Mouse (Mus musculus) limb, embryonic 14.5 days (tissue): ENCODE data around the gene Ltc4s. TPM values are rescaled to one million over a fixed set of nuclear protein-coding genes. Genes with fewer than 3 reads are reported as not detected.

ENCODE experiments used
- ATAC-seq: fragments of 200-750 bp; cut with Nextera tagmentation; 2 replicates; pipeline ENCODE4 v1.8.0; 2017; ENCODE audit warnings: low read depth, moderate number of reproducible peaks, moderate TSS enrichment; ENCODE audit not compliant: low FRiP score
- DNase-seq: peaks from one replicate; pipeline ENCODE4 v3.0.0-alpha.2; 2015; ENCODE audit warnings: low spot score
- H3K27ac ChIP-seq: fragments of 300-500 bp; sonication (generic); replicated peaks from 2 replicates; pipeline ENCODE4 v1.5.1; 2014; ENCODE audit warnings: low read depth, mild to moderate bottlenecking, low read length, moderate library complexity, mixed read lengths
- H3K27me3 ChIP-seq: fragments of 300-500 bp; sonication (generic); 2 replicates; pipeline ENCODE4 v1.6.1; 2014; ENCODE audit warnings: low read length, mixed read lengths; ENCODE audit not compliant: control insufficient read depth, insufficient read depth
- H3K36me3 ChIP-seq: fragments of 300-500 bp; sonication (generic); 2 replicates; pipeline ENCODE4 v1.6.1; 2014; ENCODE audit warnings: mild to moderate bottlenecking, low read length, moderate library complexity, mixed read lengths; ENCODE audit not compliant: control insufficient read depth, insufficient read depth
- H3K4me1 ChIP-seq: fragments of 300-500 bp; sonication (generic); 2 replicates; pipeline ENCODE4 v1.6.1; 2014; ENCODE audit warnings: antibody characterized with exemption, low read length, mixed read lengths; ENCODE audit not compliant: control insufficient read depth, insufficient read depth
- H3K4me2 ChIP-seq: fragments of 300-500 bp; sonication (generic); replicated peaks from 2 replicates; pipeline ENCODE4 v1.6.1; 2014; ENCODE audit warnings: low read depth, mild to moderate bottlenecking, low read length, moderate library complexity; ENCODE audit not compliant: severe bottlenecking
- H3K4me3 ChIP-seq: fragments of 300-500 bp; sonication (generic); replicated peaks from 2 replicates; pipeline ENCODE4 v1.5.1; 2014; ENCODE audit warnings: low read length
- H3K9ac ChIP-seq: fragments of 300-500 bp; sonication (generic); 2 replicates; pipeline ENCODE4 v1.6.1; 2014; ENCODE audit warnings: mild to moderate bottlenecking, low read depth, low read length, moderate library complexity; ENCODE audit not compliant: severe bottlenecking
- H3K9me3 ChIP-seq: fragments of 300-500 bp; sonication (generic); 2 replicates; pipeline ENCODE4 v1.6.1; 2016; ENCODE audit warnings: low read length; ENCODE audit not compliant: control insufficient read depth
- POLR2A ChIP-seq: fragments of 200-500 bp; IDR thresholded peaks from 2 replicates; pipeline ENCODE4 v1.8.0; 2012; ENCODE audit warnings: inconsistent platforms, mild to moderate bottlenecking, moderate library complexity, borderline replicate concordance; ENCODE audit not compliant: insufficient read depth, insufficient read length; ENCODE audit errors: extremely low read depth
- WGBS: fragments of 180-500 bp; shearing (Covaris S2); extraction: QIAGEN DNeasy Blood & Tissue Kit; methylation state at CpG from one replicate; pipeline ENCODE4 v1.1.7; 2014; 5-methylcytosine and 5-hydroxymethylcytosine counted together
- polyA plus RNA-seq, 2 experiments: library from polyadenylated mRNA; depleted of rRNA in 1 of 2; stranded (reverse) in 1 of 2; unstranded in 1 of 2; fragments of >200 nt; fragmentation: Nextera tagmentation in 1 of 2; extraction: Ambion mirVana in 1 of 2; gene quantifications; 2 replicates each; pipeline versions ENCODE4 v1.2.1 to v1.2.3; 2012 to 2014

Gene Ltc4s
- polyA plus RNA-seq, 2 experiments, result 3.9 to 4.0 TPM

DNA sequence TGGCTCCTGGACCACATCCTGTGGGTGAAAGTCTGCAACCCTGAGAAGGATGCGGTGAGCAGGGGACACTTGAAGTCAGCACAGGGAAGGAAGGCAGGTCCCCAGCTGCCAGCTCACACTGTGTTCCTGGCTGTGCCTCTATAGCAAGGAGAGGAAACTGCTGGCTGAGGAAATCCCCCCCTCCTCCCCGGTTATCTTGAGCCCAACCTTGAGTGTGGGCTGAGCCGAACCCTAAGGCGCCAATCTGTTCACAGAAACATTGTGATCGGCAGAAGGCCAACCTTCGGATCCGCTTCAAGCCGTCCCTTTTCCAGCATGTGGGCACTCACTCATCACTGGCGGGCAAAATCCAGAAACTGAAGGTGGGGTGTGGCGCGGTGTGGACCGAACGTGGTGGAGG is 5.4 kb downstream of the Ltc4s start:
- H3K36me3 ChIP-seq, result peaks cover 45% of the 10 kb centered on the region
- ATAC-seq (no peak), DNase-seq (no peak)
- H3K4me2 ChIP-seq, result no peak overlapping the region
- TF ChIP-seq POLR2A, result no peak
- no peaks in the 10 kb centered on the region for H3K9me3 ChIP-seq
- H3K9ac ChIP-seq, result no peak overlapping the region
- no peak overlapping the region for H3K4me3 ChIP-seq
- peaks cover 16% of the 10 kb centered on the region for H3K4me1 ChIP-seq
- 92% methylated on average over 13 of the region's 13 CpGs for WGBS
- H3K27ac ChIP-seq, result no peak overlapping the region
- peaks cover 12% of the 10 kb centered on the region for H3K27me3 ChIP-seq

DNA sequence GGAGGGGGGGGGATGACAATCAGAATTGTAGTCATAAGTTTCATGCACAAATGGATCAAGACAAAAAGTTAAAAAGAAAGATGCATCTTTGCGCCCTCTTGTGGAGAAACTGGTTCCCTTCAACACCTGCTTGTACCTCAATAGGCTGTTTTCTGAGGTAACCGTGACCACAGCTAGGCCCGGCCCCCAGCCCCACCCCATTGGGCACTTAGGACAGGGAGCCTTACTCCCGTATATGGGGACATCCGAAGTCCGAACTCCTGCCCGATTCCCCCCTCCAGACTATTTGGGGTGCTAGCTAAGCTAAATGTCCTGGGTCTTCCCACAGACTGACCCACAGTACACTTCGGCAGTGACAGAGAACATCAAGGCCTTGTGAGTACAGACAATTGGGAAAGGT is 7.0 kb downstream of the Ltc4s start:
- Histone ChIP-seq H3K27me3 (no peaks in the 10 kb centered on the region; the same call in 1 of the 2 replicates), H3K36me3 (peaks cover 45% of the 10 kb centered on the region), H3K9ac (no peak overlapping the region), H3K4me3 (no peak overlapping the region), H3K9me3 (no peaks in the 10 kb centered on the region), H3K27ac (no peak overlapping the region), H3K4me1 (peaks cover 23% of the 10 kb centered on the region), H3K4me2 (0 out of 2 replicates have a peak overlapping the region, but pooled peaks have one; percentile 44)
- 20% methylated on average over 8 of the region's 8 CpGs for WGBS
- DNase-seq, result peak; percentile 88
- ATAC-seq, result no peak
- no peak for TF ChIP-seq POLR2A

GRCm38 (mm10) chr11:50230481-50231304 is 7.7 kb downstream of the Ltc4s start:
- no peak for TF ChIP-seq POLR2A
- H3K4me2 ChIP-seq, result peak overlapping the region; percentile 44; the same call in 1 of the 2 replicates
- DNase-seq (no peak), ATAC-seq (no peak)
- peaks cover 24% of the 10 kb centered on the region for H3K4me1 ChIP-seq
- no peak overlapping the region for H3K27ac ChIP-seq
- WGBS, result 27% methylated on average over 45 of the region's 45 CpGs
- peak overlapping the region; percentile 15 for H3K4me3 ChIP-seq
- no peaks in the 10 kb centered on the region; the same call in 1 of the 2 replicates for H3K27me3 ChIP-seq
- no peak overlapping the region for H3K9ac ChIP-seq
- peaks cover 45% of the 10 kb centered on the region for H3K36me3 ChIP-seq
- no peaks in the 10 kb centered on the region for H3K9me3 ChIP-seq

DNA sequence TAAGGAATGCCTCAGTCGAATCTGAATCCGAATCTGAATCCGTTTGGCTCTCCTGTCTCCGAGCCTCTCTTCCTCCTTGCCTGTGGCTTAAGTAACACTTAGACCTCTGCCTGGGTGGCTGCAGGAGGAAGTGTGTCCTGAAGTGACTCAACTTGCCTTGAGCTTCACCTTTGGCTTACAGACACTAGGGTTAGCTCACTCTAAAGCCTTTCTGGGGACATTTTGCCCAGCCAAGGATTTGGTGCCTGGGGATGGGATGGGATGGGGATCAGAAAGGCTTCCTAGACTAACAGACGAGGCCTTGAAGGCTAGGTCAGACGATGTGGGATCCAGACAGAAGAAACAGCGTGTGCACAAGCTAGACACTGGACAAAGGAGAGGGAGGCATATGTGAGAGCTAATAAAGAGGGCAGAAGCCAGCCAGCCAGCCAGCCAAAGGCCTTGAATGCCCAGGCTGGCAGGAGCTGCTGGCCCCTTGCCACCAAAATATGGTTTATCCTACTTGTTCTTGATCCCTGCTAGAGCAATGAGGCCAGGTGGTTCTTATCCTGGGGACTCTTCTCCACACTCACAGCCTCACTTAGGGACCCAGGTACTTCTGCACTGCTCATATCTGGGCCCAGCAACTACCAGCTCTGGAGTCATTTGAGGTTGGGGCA is 9.0 kb downstream of the Ltc4s start:
- 34% methylated on average over 7 of the region's 7 CpGs for WGBS
- DNase-seq, result no peak
- no peak overlapping the region for H3K4me3 ChIP-seq

GRCm38 (mm10) chr11:50228772-50229171 is 9.6 kb downstream of the Ltc4s start:
- H3K4me3 ChIP-seq, result no peak overlapping the region
- peaks cover 30% of the 10 kb centered on the region for H3K36me3 ChIP-seq
- DNase-seq (no peak), ATAC-seq (no peak)
- H3K4me2 ChIP-seq, result no peak overlapping the region
- no peak for TF ChIP-seq POLR2A
- H3K4me1 ChIP-seq, result peaks cover 28% of the 10 kb centered on the region
- WGBS, result 18% methylated on average over 3 of the region's 3 CpGs
- H3K27me3 ChIP-seq, result no peaks in the 10 kb centered on the region
- H3K9ac ChIP-seq, result no peak overlapping the region
- H3K9me3 ChIP-seq, result no peaks in the 10 kb centered on the region
- H3K27ac ChIP-seq, result no peak overlapping the region

More for the DNA sequence above, 9.0 kb downstream of the Ltc4s start:
- peaks cover 24% of the 10 kb centered on the region for H3K4me1 ChIP-seq
- H3K27ac ChIP-seq, result no peak overlapping the region
- peaks cover 36% of the 10 kb centered on the region for H3K36me3 ChIP-seq
- H3K4me2 ChIP-seq, result no peak overlapping the region
- no peak for TF ChIP-seq POLR2A
- no peak overlapping the region for H3K9ac ChIP-seq
- no peaks in the 10 kb centered on the region for H3K9me3 ChIP-seq
- ATAC-seq, result no peak
- H3K27me3 ChIP-seq, result no peaks in the 10 kb centered on the region
